7 mouse cellular contexts compared by ENCODE assay signal in the genomic region with DNA sequence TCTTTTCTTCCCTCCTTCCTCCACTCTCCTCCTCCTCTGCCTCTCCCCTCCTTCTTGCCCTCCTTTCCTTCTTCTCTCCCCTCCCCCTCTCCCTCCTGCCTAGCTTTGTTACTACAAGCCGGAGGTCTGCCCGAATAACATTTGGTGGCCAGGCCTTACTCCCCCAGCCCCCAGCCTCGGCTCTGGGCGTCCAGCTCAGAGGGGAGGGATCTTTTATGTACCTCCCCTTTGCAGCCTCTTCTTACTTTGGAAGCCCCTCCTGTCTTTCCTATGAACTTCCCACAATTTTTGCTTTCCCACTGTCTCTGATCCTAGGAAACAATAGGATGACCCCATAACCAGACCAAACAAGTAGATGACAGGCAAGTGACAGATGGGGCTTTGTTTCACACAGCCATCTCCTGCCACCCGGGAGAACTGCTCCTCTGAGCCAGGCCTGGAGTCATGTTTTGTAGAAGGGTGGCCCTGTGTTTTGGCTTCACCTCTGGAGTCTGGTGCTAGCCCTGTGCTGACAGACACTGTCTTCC. TPM values are rescaled to one million over a fixed set of nuclear protein-coding genes. Genes with fewer than 3 reads are reported as not detected.
DNase-seq lines count a peak whose midpoint lies in the region; ATAC-seq and TF ChIP-seq lines count a peak whose summit lies in the region.

No protein-coding gene starts in this region.

- DNase-seq in midbrain, embryonic 10.5 days (ENCODE audit: low spot score) = peak; percentile 47
- DNase-seq in midbrain, postnatal 0 days (ENCODE audit: low spot score) = no peak
- DNase-seq in liver, embryonic 11.5 days (ENCODE audit: low spot score) = no peak
- no peak for DNase-seq in frontal cortex, postnatal 25 days (ENCODE audit: low spot score in 2 of 2)
- DNase-seq in cerebellum, adult 8-10 months = no peak

- TF ChIP-seq CTCF in midbrain, postnatal 0 days (IDR thresholded peaks at IDR 0.05) = no peak
- no peak for TF ChIP-seq CTCF in embryonic fibroblast, embryonic 13.5 days (IDR thresholded peaks at IDR 0.05; ENCODE audit: borderline replicate concordance, insufficient read depth, low read length)

- peaks cover 60% of the 10 kb centered on the region for H3K4me1 ChIP-seq in midbrain, embryonic 10.5 days
- peaks cover 12% of the 10 kb centered on the region; the same call in 1 of the 2 replicates for H3K4me1 ChIP-seq in midbrain, postnatal 0 days (ENCODE audit: insufficient read depth, low read length)
- peaks cover 19% of the 10 kb centered on the region for H3K4me1 ChIP-seq in embryonic fibroblast, embryonic 13.5 days (ENCODE audit: control insufficient read depth, insufficient read depth, low read length)
- peaks cover 29% of the 10 kb centered on the region for H3K4me1 ChIP-seq in liver, embryonic 11.5 days (replicated peaks; ENCODE audit: control insufficient read depth, insufficient read depth, low read length)
- peaks cover 28% of the 10 kb centered on the region for H3K4me1 ChIP-seq in stomach, embryonic 16.5 days (ENCODE audit: control insufficient read depth, insufficient read depth, low read length)

- peak overlapping the region; percentile 28 for H3K4me3 ChIP-seq in midbrain, embryonic 10.5 days
- H3K4me3 ChIP-seq in midbrain, postnatal 0 days (ENCODE audit: low read depth, low read length) = no peak overlapping the region
- no peak overlapping the region for H3K4me3 ChIP-seq in embryonic fibroblast, embryonic 13.5 days (ENCODE audit: insufficient read depth, low read length)
- H3K4me3 ChIP-seq in liver, embryonic 11.5 days (ENCODE audit: low read depth, low read length) = no peak overlapping the region
- H3K4me3 ChIP-seq in stomach, embryonic 16.5 days (replicated peaks; ENCODE audit: low read length) = no peak overlapping the region

- H3K9ac ChIP-seq in midbrain, postnatal 0 days (replicated peaks; ENCODE audit: low read length, poor library complexity, severe bottlenecking) = no peak overlapping the region; the same call in 1 of the 2 replicates
- peak overlapping the region; percentile 25; the same call in 1 of the 2 replicates for H3K9ac ChIP-seq in liver, embryonic 11.5 days (ENCODE audit: low read depth, low read length)
- peak overlapping the region; percentile 37; the same call in 1 of the 2 replicates for H3K9ac ChIP-seq in stomach, embryonic 16.5 days (ENCODE audit: low read length)

- H3K4me2 ChIP-seq in midbrain, postnatal 0 days (ENCODE audit: low read depth, low read length, poor library complexity, severe bottlenecking) = no peak overlapping the region
- H3K4me2 ChIP-seq in liver, embryonic 11.5 days = peak overlapping the region; percentile 36
- H3K4me2 ChIP-seq in stomach, embryonic 16.5 days (ENCODE audit: low read depth, low read length) = 0 out of 2 replicates have a peak overlapping the region, but pooled peaks have one; percentile 11

- no peaks in the 10 kb centered on the region for H3K27me3 ChIP-seq in midbrain, embryonic 10.5 days (ENCODE audit: low read depth, poor library complexity, severe bottlenecking)
- no peaks in the 10 kb centered on the region for H3K27me3 ChIP-seq in midbrain, postnatal 0 days (ENCODE audit: insufficient read depth, low read length)
- no peaks in the 10 kb centered on the region for H3K27me3 ChIP-seq in liver, embryonic 11.5 days (replicated peaks; ENCODE audit: control insufficient read depth, insufficient read depth, low read length)
- no peaks in the 10 kb centered on the region for H3K27me3 ChIP-seq in stomach, embryonic 16.5 days (ENCODE audit: control insufficient read depth, insufficient read depth, low read length)

- H3K27ac ChIP-seq in midbrain, embryonic 10.5 days (replicated peaks) = peak overlapping the region; percentile 91
- H3K27ac ChIP-seq in midbrain, postnatal 0 days (ENCODE audit: low read depth, low read length) = no peak overlapping the region
- H3K27ac ChIP-seq in embryonic fibroblast, embryonic 13.5 days (ENCODE audit: insufficient read depth, low read length) = peak overlapping the region; percentile 42
- H3K27ac ChIP-seq in liver, embryonic 11.5 days (ENCODE audit: low read depth, low read length) = peak overlapping the region; percentile 79
- H3K27ac ChIP-seq in stomach, embryonic 16.5 days (ENCODE audit: low read length) = peak overlapping the region; percentile 66

- ATAC-seq in midbrain, postnatal 0 days (ENCODE audit: low FRiP score) = no peak
- peak; percentile 6; the same call in 1 of the 2 replicates for ATAC-seq in liver, embryonic 11.5 days (replicated peaks; ENCODE audit: low FRiP score)
- ATAC-seq in stomach, embryonic 16.5 days (ENCODE audit: insufficient read depth, low FRiP score) = no peak

- 2% methylated on average over 5 of the region's 5 CpGs for WGBS in midbrain, embryonic 10.5 days
- WGBS in midbrain, postnatal 0 days = 9% methylated on average over 5 of the region's 5 CpGs
- 17% methylated on average over 5 of the region's 5 CpGs for WGBS in liver, embryonic 11.5 days
- WGBS in stomach, embryonic 16.5 days = 15% methylated on average over 5 of the region's 5 CpGs

- H3K36me3 ChIP-seq in midbrain, embryonic 10.5 days = peaks cover 30% of the 10 kb centered on the region
- peaks cover 15% of the 10 kb centered on the region; the same call in 1 of the 2 replicates for H3K36me3 ChIP-seq in midbrain, postnatal 0 days (ENCODE audit: insufficient read depth, low read length)
- peaks cover 10% of the 10 kb centered on the region for H3K36me3 ChIP-seq in liver, embryonic 11.5 days (ENCODE audit: control insufficient read depth, insufficient read depth, low read length)
- 0 out of 2 replicates have a peak, but pooled peaks cover 2% of the 10 kb centered on the region for H3K36me3 ChIP-seq in stomach, embryonic 16.5 days (ENCODE audit: control insufficient read depth, insufficient read depth, low read length)

- no peak for TF ChIP-seq POLR2A in embryonic fibroblast, embryonic 13.5 days (IDR thresholded peaks at IDR 0.05; ENCODE audit: low read depth, low read length)

- H3K9me3 ChIP-seq in midbrain, embryonic 10.5 days (replicated peaks) = peaks cover 3% of the 10 kb centered on the region; the same call in 1 of the 2 replicates
- no peaks in the 10 kb centered on the region for H3K9me3 ChIP-seq in midbrain, postnatal 0 days (ENCODE audit: low read length)
- H3K9me3 ChIP-seq in liver, embryonic 11.5 days (ENCODE audit: control insufficient read depth, low read length) = no peaks in the 10 kb centered on the region; the same call in 1 of the 2 replicates
- H3K9me3 ChIP-seq in stomach, embryonic 16.5 days (replicated peaks; ENCODE audit: control insufficient read depth, low read length) = no peaks in the 10 kb centered on the region

RNA-seq across cellular contexts. Expression of a gene that starts 29.6 kb away (rescaled TPM):
- polyA plus RNA-seq in midbrain, embryonic 10.5 days (2016; fragmentation: Nextera tagmentation; extraction: Ambion mirVana) = 49.5 and 63.7 TPM in 2 replicates
- total RNA-seq in midbrain, postnatal 0 days (2014; rRNA removed) = 105 and 147 TPM in 2 replicates
- 123 and 146 TPM in 2 replicates for polyA plus RNA-seq in midbrain, postnatal 0 days (2015; fragmentation: Nextera tagmentation; extraction: Ambion mirVana)
- 79.8 and 108 TPM in 2 replicates for polyA plus RNA-seq in embryonic fibroblast, embryonic 13.5 days (2011; ENCODE audit: insufficient read length, low read depth, missing spikeins)
- 30.3 and 33.2 TPM in 2 replicates for polyA plus RNA-seq in liver, embryonic 11.5 days (2014; fragmentation: Nextera tagmentation; extraction: Ambion mirVana)
- polyA plus RNA-seq in stomach, embryonic 16.5 days (2015; fragmentation: Nextera tagmentation; extraction: Ambion mirVana) = 54.4 and 59.5 TPM in 2 replicates
